Mouse (Mus musculus): ENCODE results near the gene Tcte1.
A peak's percentile ranks its signal among the peaks of the same experiment; 100 is the strongest.

The Tcte1 gene

DNA sequence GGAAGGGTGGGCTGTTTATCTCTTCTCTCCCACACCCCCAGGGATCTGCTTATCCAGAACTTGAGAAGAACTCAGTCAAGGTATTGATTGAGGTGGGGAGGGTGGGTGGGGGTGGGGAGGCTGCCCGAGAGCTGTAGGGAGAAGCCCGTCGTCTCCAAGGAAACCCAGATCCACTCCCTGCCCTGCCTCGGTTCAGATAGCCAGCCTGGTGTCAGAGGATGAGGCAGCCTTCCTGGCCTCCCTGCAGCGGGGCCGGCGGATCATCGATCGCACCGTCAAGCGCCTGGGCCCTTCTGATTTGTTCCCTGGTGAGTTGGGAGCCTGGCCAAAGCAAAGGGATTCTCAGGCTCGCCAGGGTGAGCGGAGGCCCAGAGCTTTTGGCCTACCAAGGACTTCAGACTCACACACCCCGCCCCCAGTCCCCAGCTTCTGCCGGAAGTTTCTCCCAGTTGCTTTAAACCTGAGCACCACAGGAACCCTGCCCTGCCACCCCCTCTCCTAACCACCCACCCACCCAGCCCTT, 8.0 kb upstream of the Tcte1 start:
- DNase-seq = no peak

DNA sequence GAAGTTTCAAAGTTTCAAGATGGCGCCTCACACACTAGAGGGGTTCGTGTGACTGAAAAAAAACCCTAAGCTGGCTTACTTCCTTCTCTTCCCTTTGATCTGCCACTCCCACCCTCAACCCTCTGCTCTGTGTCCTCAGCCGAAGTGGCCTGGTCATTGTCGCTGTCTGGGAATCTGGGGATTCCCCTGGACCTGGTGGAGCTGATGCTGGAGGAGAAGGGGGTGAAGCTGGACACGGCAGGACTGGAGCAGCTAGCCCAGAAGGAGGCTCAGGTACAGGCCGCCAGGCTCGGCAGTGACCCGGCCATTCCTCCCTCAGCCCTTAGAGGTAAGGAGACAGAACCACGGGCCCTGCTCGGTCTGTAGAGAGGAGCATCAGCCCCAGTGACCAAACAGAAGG, 7.4 kb upstream of the Tcte1 start:
- no peak for DNase-seq

DNA sequence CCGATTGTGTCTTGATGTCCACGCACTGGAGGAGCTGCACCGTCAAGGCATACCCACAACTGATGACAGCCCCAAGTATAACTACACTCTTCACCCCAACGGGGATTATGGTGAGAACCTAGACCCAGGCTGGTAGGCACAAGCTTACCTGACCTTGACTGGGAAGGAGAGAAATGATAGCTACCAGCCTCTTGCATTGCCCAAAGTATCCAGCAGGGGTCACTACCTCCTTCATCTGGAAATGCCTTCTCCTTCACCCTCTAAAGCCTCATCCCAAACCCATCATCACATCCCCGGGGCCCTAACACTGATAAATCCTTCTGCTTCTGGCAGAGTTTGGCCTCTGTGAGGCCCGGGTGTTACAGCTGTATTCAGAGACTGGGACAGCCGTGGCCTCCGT, 6.7 kb upstream of the Tcte1 start:
- peak; percentile 59 to 61 for DNase-seq

DNA sequence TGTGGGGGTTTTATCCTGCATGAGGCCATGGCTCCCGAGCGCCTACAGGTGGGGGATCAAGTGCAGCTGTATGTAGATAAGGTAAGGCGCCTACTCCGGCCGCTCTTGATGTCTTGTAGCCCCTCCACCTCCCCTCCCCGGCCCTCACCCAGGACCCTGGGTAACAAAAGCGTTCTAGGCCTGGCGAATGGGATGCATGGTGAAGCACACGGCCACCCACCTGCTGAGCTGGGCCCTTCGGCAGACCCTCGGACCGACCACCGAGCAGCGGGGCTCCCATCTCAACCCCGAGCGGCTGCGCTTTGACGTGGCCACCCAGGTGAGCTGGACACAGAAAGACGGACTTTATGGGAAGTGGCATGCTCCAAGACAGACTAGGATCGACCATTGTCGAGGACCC, 6.1 kb upstream of the Tcte1 start:
- no peak for DNase-seq

DNA sequence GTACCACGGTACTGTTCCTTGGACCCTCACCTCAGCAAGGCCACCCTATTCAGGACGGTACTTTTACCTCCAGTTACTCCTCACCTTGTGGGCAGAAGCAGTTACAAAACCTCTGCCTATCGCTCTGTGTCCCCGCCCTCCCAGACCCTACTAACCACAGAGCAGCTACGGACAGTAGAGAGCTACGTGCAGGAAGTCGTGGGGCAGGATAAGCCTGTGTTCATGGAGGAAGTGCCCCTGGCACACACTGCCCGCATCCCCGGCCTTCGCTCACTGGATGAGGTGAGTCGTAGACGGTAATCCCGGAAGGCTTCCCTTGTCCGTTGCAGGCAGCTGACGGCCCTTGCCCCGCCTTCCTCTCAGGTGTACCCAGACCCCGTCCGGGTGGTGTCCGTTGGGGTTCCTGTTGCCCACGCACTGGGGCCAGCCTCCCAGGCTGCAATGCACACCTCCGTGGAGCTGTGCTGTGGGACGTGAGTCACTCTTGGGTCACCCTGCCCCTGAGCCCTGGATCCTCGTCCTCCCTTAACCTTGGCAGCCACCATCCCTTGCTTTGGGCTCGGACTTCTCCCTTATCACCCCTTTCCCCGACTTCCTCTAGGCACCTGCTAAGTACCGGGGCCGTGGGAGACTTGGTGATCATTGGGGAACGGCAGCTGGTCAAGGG, 5.6 kb upstream of the Tcte1 start:
- no peak for DNase-seq

DNA sequence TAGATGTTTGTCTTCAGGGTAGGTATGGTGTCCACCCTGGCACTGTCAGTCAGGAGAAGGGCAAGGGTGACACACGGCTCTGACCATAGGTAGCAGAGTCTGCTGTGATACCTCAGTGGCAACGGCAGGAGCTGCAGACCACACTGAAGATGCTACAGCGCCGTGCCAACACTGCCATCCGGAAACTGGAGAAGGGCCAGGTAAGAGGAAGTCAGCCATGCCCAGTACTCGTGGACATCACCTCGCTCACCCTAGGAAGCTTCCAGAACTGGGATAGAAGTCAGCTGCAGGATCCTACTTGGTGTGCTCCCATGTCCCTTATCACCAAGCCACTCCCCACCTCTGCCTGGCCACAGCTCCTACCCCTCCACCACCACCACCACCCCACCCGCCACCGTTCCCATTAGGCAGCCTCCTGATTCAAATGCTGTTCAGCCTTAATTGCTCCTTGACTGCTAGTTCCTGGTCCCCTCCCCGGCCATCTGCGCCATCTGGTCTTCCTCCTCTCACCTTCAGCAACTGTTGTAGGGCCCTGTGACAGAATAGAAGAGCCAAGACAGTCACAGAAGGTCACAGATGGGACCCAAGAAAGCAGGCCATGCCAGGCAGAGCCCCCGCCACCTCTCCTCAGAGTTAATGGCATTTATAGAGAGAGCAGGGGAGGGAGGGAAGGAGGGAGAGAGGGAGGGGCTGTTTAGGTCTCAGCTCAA, 4.3 kb upstream of the Tcte1 start:
- no peak for DNase-seq

DNA sequence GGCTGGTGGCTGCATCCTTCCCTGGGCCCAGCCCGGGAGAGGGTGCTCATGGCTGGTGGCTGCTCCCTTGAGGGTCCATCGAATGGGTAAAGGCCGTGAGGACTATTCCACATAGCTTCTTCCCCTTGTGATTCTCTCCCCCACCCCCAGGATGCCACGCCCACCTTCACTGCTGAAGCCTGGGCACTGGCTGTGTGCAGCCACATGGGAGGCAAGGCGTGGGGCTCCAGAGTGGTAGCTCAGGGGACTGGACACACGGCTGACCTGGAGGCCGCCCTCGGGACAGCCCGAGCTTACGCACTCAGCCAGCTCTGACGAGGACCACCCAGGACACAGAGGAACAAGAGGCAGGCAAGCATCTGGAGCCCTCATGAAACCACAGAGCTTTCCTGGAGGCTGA, 3.1 kb upstream of the Tcte1 start:
- DNase-seq = no peak

DNA sequence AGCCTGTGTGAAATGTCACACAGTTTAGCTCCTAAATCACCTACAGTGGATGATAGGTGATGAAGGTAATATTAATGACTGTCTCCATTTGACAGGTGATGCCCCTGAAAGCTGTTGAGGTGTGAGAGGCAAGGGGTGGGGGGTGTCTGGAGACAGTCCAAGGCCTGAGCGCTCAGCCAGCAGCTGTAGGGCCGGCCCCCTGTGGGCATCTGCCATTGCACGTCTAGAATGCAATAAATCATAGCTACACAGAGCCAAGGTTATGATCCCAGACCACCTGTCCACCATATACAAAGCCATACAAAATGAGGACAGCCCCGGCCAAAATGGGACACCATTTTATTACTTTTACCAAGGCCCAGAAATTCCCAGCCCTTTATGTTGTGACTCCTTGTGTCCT, 1.7 kb downstream of the Tcte1 start:
- DNase-seq = no peak

DNA sequence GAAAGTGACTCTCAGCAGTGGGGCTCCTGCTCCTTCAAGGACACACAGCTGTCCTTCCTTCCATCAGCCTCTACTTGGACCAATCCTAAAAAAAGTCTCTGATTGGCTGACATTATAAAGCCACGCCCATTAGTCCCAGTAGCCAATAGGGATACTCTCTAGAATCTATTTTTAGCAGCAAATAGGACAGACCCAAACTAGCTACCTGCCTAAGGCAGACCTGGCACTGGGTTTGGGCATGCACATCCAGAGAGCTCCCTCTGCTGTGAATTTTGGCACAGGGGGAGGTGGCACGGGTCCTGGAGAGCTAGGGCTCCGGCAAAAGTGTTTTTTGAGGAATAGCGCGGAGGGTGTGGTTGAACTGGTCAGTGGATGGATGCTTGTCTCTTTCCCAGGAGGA, 3.3 kb downstream of the Tcte1 start:
- DNase-seq = no peak

DNA sequence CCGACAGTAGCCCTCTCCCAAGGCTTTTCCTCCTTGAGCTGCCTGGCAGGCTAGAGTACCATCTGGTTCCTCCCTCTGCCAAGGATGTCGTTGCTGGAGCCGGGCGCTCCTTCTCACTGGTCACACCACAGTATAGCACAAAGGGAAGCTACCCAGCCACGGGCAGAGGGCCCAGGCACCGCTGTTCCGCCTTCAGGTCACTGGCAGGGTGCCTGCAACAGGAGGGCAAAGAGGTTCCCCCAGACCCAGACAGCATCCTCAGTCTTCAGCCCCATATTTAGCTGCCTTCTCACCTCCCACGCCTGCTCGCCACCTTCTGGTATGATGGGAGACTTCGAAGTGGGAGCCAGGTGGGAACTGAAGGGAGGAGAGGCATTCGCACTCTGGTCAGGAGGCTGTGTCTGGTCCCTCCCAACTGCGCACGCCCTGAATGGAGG, 7.1 kb downstream of the Tcte1 start:
- DNase-seq = no peak

DNA sequence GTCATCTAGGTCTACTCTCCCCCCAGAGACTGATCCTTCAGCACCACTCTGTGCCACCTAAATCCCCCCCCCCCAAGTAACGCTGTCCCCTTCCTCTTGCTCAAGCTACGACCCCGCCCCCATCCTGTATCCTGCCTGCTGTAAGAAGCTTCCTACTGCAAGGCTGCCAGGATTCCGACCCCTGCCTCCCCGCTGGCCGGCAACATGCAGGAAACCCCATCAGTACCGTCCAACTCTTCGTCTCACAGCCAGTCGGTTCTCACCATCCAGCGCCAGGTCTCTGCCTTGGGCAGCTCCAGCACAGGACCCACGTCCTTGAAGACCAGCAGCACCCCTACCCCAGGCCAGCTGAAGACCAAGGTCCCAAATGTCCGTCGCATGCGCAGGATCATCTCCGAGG, 9.7 kb downstream of the Tcte1 start:
- DNase-seq = no peak

DNA sequence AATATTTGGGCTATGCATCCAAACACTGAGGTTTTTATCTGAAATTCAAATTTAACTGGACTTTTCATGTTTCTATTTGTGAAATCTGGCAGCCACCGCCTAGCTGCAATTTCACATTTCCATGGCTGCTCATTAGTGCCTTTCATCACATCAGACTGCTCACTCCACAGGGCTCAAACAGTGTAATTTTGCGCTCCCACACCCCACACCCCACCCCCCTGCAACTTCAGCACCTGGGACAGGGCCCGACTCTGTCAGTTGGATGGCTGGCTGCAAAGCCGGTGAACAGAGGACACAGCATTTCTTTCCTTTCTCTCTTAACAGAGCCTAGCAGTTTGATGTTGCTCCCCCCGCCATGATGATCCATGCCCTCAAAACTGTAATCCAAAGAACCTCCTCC, 13.0 kb downstream of the Tcte1 start:
- no peak for DNase-seq

DNA sequence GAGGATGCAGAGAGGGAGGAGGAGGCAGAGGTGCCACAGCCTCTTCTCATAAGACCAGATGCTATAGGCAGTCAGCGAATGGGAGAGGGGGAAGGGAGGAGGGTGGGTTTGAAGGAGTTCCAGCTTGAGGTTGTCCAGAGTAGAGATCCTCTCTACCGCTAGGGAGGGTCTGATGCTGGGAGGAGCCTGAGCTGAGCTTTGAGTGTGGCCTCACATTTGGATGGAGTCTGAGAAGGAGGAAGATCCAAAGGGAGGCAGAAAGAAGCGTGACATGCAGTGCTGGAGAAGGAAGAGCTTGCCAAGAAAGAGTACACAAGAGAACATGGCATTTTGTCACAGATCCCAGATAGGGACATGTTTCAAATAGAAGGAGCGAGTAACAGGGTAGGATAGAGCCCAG, 15.2 kb downstream of the Tcte1 start:
- no peak for DNase-seq

DNA sequence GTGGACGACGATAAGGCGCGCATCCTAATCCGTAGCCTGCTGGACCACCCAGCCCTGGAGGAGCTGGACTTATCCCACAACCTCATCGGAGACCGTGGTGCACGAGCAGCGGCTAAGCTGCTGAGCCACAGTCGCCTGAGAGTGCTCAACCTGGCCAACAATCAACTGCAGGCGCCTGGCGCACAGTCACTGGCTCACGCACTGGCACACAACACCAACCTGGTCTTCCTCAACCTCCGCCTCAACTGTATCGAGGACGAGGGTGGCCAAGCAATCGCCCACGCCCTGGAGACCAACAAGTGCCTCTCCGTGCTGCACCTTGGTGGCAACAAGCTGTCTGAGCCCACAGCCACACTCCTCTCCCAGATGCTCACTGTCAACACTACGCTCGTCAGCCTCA, 16.4 kb downstream of the Tcte1 start:
- no peak for DNase-seq

DNA sequence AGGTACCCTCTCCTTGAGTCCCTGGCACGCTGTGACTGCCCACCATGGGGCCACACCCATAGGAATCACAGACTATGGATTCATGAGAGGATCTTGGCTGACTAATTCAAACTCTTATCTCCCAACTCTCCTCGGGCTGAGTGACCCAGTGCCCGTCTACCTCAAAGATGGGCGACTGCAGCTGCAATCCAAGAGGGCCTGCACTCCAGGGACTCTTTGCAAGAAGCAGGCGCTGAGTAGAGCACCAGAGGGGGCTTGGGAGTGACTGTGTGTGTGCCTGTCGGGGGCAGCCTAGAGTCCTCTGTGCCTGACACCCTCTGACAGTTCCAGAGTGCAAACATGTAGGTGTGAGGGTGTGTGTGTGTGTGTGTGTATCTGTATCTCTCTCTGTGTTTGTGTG, 18.9 kb downstream of the Tcte1 start:
- DNase-seq = no peak

DNA sequence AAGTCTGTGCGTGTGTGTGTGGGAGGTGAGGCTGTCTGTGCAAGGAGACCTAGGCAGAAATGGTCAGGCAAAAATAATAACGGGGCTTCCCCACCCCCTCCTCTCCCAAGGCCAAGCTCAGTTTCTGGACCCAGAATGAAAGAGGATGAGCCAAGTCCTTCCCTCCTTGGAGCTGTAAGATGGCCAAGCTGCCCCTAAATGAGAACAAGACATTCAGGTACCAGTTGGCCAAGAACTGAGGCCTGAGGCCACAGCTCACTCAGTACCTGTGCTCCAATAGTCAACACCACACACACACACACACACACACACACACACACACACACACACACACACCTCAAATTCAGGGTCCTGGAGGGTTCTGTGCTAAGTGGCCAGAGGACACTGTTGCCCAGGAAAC, 19.5 kb downstream of the Tcte1 start:
- DNase-seq = no peak

DNA sequence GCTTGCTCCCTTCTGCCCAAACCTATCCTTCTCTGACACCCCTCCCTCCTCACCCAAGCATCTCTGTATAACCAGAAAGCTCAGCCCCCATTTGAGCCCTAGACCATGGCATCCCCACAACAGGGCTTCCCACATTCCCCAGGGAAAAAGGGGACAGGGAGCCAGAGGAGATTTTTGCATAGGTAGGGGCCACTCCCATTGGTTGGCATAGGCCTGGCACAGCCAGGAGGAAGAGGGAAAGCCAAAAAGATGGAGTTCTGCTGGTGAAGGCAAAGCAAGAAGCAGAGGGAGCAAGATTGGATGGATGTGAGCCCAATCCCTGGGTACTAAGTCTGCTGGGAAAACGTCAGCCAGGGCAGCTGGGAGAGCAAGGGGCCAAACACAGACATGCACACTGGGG, 19.9 kb downstream of the Tcte1 start:
- DNase-seq = no peak

DNA sequence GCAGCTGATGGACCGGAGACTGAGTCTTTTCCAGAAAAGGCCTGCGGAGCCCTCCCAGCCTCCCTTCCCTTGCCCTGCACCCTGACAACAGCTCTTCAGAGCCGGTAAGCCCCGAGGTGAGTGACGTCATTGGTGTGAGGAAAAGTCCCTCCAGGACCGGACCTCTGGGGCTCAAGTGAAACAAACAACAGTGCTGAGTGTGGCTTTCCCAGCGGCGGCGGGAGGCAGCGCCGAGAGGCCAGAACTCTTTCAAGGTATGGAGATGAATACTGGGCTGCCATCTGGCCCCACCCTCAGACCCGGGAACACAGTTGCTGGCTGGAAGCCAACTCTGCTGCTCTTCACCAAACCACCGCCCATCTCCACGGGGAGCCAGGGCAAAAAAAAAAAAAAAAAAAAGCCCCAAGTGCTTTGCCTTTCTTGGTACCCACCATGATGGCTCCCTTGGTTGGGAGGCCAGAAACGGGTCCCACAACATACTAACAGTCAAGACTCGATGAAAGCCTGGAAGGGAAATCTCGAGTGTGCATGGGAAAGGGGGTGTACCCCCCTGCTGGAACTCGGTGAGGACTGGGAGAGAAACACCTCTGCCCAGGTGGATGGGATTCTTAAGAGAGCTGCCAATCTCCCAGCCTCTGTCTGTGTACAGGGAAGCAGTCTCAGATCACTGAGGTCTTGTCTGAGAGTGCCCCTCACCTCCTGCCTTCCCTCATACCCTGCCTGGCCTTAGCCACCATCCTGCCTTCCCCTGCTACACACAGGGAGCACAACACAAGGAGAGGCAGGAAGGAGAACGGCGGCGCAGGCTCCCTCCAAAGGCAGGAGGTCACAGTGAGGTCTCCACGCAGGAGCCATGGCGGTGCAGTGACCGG, 21.0 kb downstream of the Tcte1 start:
- no peak for DNase-seq

DNA sequence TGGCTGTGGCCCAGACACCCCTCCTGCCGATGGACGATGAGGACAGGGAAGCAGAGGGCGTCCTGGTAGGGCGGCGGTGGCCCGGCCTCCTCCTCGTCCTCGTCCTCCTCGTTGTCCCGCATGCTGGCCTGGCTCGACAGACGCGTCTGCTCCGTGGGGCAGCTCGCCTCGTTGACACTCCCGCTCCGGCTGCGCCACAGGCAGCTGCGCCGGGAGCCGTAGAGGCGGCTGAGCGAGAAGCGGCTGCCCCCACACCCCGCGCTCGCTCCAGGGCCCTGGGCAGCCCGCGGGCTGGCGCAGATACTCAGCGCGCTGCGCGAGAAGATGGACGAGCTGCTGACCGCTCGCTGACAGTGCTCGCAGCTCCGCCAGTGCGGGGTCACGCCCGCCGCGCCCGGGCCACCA, 21.6 kb downstream of the Tcte1 start:
- DNase-seq = no peak

DNA sequence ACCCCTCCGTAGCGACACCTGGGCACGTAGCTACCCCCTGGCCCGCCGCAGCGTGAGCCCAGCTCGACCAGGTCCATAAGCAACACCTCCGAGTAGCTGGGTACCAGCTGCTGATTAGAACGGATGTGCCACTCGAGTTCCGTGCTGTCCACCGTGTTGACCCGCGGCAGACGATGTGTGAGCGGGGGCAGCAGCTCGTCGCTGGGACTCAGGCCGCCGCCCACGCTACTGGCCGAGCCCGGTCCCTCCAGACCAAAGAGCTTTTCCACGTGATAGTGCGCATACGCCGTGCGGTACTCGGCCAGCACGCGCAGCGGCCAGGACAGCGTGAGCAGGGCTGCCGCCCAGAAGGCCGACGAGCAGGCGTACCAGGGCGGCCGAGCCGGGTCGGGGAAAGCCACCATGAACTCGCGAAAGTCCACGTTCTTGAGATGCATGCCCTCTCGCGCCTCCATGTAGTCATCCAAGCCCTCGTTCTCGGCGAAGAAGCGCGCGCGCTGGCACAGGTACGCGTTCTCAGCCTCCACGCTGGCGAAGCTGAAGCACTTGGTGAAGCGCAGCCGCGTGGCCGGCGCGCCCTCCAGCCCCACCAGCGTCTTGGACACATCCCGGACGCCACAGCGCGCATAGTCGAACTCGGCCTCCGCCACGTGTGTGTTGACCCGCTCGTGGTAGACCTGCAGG, 22.2 kb downstream of the Tcte1 start:
- DNase-seq = no peak

DNA sequence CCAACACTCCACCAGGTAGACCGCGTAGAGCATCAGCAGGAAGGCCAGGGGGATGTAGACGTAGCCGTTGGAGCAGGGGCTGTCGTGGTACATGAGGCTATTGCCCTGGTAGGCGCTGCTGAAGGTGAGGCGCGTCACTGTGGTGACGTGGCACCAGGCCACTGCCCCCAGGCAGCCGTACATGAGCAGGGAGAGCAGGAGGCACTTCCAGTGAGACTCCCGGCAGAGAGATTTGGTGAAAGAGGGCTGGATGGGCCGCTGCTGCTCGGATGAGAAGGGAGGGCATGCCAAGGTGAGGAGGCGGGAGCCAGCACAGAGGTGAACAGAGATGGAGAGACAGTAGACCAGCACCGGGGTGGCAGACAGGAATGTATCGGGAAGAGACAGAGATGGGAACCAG, 23.7 kb downstream of the Tcte1 start:
- DNase-seq = no peak

DNA sequence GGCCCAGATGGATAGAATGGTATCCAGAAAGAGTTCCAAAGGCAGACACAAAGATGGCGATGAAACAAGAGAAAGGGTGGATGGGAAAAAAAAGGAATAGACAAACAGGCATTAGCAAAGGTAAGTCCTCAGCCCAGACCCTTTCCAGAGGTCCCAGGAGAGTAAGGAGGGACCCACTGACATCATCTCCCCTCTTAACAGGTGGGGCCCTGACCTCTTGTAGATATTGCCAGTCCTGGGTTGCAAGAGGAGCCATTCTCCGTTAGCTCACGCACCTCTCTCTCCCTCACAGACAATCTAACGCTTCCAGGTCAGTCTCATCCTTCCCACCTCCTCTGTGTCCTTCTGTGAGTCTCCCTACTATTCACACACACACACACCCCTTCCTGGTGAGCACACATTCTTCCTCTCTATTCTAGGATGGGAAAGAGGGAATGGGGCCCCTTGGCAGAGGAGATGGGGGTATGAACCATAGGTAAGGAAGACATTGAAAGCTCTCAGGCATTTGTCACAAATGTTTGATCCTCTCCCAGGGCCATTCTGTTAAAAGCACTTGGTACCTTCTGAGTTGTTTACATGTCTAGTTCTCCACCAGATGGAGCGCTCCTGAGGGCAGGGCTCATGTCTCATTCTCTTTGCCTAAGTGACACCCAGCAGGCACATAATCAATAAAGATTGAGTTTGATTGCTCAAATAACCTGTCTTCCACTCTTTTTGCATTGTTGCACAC, 24.4 kb downstream of the Tcte1 start:
- DNase-seq = no peak

Measured in lung, adult 18-20 months (tissue).